Mouse (Mus musculus): ENCODE measurements around the gene Med16.

GRCm38 (mm10) chr10:79934272-79934721 is 25.6 kb upstream of the Med16 start:
- TF ChIP-seq CTCF (IDR thresholded peaks at IDR 0.05; ENCODE audit: low read depth, low read length) (no peak), POLR2A (IDR thresholded peaks at IDR 0.05; ENCODE audit: borderline replicate concordance, low read depth, low read length) (no peak)

Measured in bone marrow macrophage, adult 2 months (primary cell).